Mouse (Mus musculus) cerebellum, postnatal 36 days (tissue): ENCODE results near the gene Prpf18.
"Not testable (repeated sequence)": the region's sequence is repeated elsewhere in the genome, so short reads cannot be mapped to it uniquely, and the experiment has no call there.

Experiments
- DNase-seq, 2 experiments: peaks; one replicate each; pipeline ENCODE4 v3.0.0; 2021 to 2022; ENCODE audit warnings: mixed read lengths in 2 of 2

Gene Prpf18

GRCm38 (mm10) chr2:4614276-4614929 lies 37.5 kb downstream of the Prpf18 start:
- not testable (repeated sequence) for DNase-seq

DNA sequence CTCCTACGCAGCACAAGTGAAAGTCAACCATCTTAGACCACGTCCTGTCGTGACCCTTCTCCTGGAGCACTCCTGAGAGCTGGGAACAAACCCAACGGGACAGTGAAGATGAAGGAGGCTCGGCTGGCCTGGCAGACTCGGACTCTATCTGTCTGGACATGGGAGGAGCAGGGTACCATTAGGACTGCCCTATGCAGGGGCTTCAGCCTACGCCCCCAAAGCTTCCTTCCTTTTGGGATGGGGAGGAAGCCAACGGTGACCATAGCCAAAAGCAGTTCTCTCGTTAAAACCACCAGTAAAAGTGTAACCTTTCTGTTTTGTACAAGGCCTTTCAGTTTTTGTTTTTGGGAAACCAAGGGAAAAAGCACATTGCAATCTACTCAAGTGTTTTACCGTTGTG lies 40.2 kb downstream of the Prpf18 start:
- no peak for DNase-seq

GRCm38 (mm10) chr2:4611295-4611694 lies 40.6 kb downstream of the Prpf18 start:
- DNase-seq: no peak

DNA sequence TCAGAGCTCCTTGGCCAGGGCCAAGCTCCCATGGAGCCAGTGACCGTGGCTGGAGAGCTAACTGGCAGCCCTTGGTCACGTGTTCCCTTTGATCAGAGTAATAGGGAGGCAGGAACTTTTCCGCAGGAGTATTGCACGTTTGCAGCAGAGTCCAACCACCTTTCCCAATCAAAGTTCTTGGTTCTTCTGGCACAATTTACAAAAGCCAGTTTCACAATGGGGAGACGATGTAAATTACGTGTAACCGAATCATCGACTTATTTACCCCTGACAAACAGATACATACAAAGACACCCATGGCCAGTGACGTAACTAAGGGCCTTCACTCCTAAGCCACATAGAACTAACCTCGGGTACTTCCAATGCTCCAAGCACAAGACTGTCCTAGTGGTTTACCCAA lies 42.5 kb downstream of the Prpf18 start:
- no peak for DNase-seq

DNA sequence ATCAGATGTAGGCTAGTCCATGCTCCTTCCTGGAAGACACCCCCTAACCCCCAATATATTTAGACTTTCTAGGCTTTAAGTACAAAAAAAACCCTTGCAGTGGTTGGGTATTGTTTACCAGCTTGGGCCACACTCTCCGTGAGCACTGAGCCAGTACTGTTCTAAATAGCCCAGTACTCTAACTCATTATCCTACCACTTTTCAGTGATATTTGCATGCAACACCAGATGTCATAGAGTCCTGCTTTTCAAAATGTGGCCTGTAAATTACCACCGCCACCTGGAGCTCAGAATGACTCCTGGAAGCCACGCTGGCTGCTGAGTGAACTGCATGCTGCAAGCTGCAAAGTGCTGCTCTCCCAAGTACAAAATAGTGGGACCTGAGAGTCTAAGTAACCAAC lies 43.7 kb downstream of the Prpf18 start:
- no peak for DNase-seq

DNA sequence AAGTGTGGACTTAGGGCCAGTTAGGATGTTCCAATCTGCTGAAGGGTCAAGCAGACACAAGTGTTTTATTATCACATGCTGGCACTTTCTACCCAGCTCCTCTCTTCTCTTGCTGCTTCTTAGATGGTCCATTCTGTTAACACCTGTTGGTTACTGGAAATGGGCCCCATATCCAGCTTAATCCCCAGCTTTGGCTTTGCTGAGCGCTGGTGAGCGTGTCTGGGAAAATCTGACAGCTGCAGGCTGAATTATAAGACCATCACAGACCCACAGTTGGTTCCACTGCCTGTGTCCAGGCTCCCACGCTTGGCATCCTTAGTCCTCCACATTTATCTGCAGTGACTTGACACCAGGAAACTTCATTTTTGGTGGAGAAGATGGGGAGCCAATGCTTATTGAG lies 45.4 kb downstream of the Prpf18 start:
- no peak for DNase-seq

- peak in 1 of 2 experiments; percentile 28 for DNase-seq
Observed at GRCm38 (mm10) chr2:4603361-4603945, 48.5 kb downstream of the Prpf18 start.

GRCm38 (mm10) chr2:4601034-4601890 lies 50.7 kb downstream of the Prpf18 start:
- DNase-seq: peak; percentile 77 to 78

- DNase-seq: no peak
Observed at GRCm38 (mm10) chr2:4596992-4597391, 54.9 kb downstream of the Prpf18 start.

- DNase-seq: no peak
Observed at GRCm38 (mm10) chr2:4593878-4594387, 58.0 kb downstream of the Prpf18 start.

DNA sequence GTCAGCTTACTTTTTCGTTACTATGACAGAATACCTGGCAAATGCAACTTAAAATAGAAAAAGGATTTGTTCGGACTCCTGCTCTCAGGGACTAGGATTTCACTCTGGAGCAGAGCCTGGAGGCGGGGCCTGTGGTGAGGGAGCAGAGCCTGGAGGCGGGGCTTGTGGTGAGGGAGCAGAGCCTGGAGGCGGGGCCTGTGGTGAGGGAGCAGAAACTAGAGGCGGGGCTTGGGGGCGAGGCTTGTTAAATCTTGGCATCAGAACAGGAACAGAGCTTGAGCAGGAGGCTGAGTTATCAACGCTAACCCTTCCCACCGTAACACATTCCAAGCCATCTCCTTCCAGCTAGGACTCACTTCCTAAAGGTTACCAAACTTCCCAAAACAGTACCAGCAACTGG lies 58.5 kb downstream of the Prpf18 start:
- DNase-seq: peak in 1 of 2 experiments; percentile 7

DNA sequence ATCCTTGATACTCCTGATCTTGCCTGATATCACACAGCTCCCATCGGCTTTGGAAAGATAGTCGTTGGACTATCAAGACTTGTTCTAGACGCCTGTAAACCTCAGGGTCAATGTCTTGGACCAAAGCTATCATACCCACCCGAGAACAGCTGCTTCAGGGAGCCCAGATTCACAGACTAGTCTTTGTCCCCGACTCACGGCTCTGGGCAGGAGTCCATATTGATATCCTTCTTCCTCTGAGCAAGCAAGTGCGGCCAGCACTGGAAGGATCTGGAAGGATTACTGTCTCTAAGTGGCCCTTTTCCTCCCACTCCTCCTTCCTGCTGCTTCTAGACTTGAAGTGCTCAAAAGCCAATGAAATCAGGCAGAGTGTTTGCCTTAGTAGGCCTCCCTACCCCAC lies 59.2 kb downstream of the Prpf18 start:
- no peak for DNase-seq

GRCm38 (mm10) chr2:4591647-4592046 lies 60.3 kb downstream of the Prpf18 start:
- DNase-seq: no peak

DNA sequence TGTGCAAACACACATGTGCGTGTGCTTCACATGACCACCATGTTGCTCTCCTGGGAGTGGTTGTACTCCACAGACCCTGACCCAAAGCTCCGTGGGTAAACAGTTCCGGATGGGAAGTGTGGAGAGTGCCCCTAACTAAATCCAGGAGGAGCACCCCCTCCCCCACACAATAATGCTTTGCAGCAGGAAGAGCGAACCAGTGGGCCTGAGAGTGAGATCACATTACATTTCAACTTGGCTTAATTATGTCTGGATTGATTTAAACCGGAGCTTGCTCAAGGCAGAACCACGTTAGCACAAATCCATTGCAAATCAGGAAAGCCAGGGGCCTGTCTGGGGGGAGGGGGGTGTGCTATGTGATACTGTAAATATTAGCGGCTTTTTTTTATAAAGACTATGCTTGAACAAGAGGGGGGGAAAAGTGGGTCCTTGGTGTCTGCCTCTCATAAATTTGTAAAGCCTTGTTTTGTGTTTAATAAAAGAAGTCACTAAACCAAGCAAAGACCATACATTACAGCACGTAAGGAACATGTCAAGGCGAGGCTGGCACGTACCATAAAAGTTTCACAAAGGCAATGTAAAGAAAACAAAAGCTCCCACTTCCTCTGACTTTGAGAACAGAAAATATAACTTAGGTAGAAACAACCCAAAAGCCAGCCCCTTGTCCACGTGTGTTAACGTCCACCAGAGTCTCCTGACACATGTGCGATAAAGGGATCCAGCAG lies 64.1 kb downstream of the Prpf18 start:
- no peak for DNase-seq

DNA sequence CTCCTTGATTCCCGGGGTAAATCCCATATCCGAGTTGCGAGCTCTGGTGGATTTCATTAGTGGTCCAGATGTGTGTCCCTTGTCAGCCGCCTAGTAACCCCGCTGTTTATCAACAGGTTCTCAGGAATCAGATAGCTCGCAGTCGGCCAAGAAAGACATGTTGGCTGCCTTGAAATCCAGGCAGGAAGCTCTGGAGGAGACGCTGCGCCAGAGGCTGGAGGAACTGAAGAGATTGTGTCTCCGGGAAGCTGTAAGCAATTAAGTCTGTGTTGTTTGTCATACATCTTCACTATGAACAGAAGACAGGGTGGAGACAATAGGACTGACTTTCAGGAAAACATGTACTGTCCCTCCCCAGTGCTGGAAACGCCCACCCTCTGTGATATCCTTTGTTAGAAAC lies 65.7 kb downstream of the Prpf18 start:
- no peak for DNase-seq

DNA sequence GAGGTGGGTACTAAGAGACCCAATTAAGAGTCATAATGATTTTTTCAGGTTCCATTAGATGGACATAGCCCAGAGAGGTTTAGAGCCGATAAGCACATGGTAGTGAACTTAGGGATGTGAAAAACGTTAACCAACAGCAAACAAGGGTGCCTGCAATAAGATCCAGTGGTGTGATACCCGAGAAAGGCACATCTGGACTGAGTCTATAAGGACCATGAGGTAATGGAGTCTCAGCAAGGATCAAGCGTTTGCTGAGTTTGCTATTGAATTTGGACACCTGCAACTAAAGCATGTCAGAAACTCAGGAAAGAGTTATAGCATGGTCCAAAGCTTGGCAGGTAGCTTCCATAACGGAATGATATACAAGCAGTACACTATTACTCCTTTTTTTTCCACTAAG lies 67.7 kb downstream of the Prpf18 start:
- DNase-seq: no peak

GRCm38 (mm10) chr2:4582930-4583329 lies 69.0 kb downstream of the Prpf18 start:
- no peak for DNase-seq

GRCm38 (mm10) chr2:4580666-4581065 lies 71.2 kb downstream of the Prpf18 start:
- no peak for DNase-seq

DNA sequence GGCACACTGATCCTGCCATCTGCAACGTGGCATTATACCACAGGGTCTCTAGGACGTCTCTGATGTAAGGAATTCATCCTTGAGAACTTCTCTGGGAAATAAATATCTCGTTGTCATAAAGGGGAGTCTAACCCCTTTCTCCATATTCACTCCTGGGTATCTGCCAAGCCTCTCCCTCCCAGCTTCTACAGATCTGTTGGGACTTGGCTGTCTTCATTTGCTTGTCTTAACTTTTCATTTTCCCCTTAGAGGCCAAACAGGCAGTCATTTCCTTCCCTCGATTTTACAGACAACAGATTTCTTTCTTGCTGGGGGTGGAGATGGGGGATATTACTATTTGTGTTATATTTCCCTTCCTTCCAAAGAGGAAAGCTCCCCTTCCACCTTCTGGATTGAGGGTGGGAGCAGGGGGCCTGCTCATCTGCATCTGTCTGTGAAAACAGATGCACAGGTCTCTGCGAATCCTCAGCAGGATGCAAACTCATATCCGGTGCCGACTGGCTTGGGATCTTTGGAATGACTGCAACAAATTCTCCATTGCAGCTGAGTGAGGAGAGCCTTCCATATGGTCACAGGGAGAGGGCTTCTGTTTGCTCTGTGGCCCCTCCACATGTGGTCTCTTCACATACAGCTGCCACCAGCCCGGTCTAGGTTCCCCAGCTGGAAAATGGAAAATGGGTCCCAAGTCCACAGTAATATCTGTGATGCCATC lies 72.4 kb downstream of the Prpf18 start:
- no peak for DNase-seq

- no peak for DNase-seq
Observed at GRCm38 (mm10) chr2:4578291-4578690, 73.6 kb downstream of the Prpf18 start.

- DNase-seq: no peak
Observed at GRCm38 (mm10) chr2:4575975-4576374, 75.9 kb downstream of the Prpf18 start.

- no peak for DNase-seq
Observed at GRCm38 (mm10) chr2:4575163-4575562, 76.8 kb downstream of the Prpf18 start.
